In genomic region chr6:116628539-116629171, GRCm38 (mm10) we compare ENCODE assay signal across 8 mouse cellular contexts. TPM values are rescaled to one million over a fixed set of nuclear protein-coding genes. Genes with fewer than 3 reads are reported as not detected.
DNase-seq lines count a peak whose midpoint lies in the region.

Gene Zfp422 (minus strand): TSS chr6:116628999.

- peak within 1 kb of the TSS; percentile 100 for H3K27ac ChIP-seq in hindbrain, embryonic 10.5 days

- no peaks in the 10 kb centered on the region for H3K9me3 ChIP-seq in hindbrain, embryonic 10.5 days

- H3K27me3 ChIP-seq in hindbrain, embryonic 10.5 days (ENCODE audit: insufficient read depth, poor library complexity, severe bottlenecking): no peaks in the 10 kb centered on the region

- peaks cover 33% of the 10 kb centered on the region for H3K4me1 ChIP-seq in hindbrain, embryonic 10.5 days (replicated peaks)

- under 1% methylated on average over 56 of the region's 56 CpGs for WGBS in hindbrain, embryonic 10.5 days

- DNase-seq in NIH3T3 (ENCODE audit: low read depth): peak; percentile 52
- DNase-seq in cerebellum, adult 18-20 months: peak; percentile 63 to 81
- DNase-seq in forelimb bud, embryonic 11.5 days (ENCODE audit: low read depth, low spot score): peak; percentile 79
- peak; percentile 88 for DNase-seq in hindbrain, embryonic 10.5 days (ENCODE audit: low spot score)
- peak; percentile 74 to 83 for DNase-seq in layer of hippocampus, postnatal 10 days (ENCODE audit: low spot score in 2 of 2)
- DNase-seq in lung, postnatal 36 days: peak; percentile 67
- peak; percentile 92 for DNase-seq in retina, postnatal 1 day
- DNase-seq in urinary bladder, postnatal 14 days (ENCODE audit: low spot score): peak; percentile 67

- H3K4me3 ChIP-seq in hindbrain, embryonic 10.5 days: peak within 1 kb of the TSS; percentile 91

- H3K36me3 ChIP-seq in hindbrain, embryonic 10.5 days: peaks cover 36% of the 10 kb centered on the region

RNA-seq across cellular contexts. Expression of gene Zfp422, which starts in this region (rescaled TPM):
- 255 and 278 TPM in 2 replicates for polyA plus RNA-seq in hindbrain, embryonic 10.5 days (2016; fragmentation: Nextera tagmentation; extraction: Ambion mirVana)
- total RNA-seq in layer of hippocampus, postnatal 10 days (2021): 10 to 100 TPM; 28.9 to 30.0 TPM

Comparison
In these comparisons a context has a peak if more than half of its experiments do, and no peak if none do; other contexts are left out.
1. Peak in every context shown above with its lines: DNase-seq, H3K4me3 ChIP-seq and H3K27ac ChIP-seq.